Mouse (Mus musculus) kidney, adult 8-10 months (tissue): ENCODE results near the gene CT030661.1.
"Not testable (repeated sequence)": the region's sequence is repeated elsewhere in the genome, so short reads cannot be mapped to it uniquely, and the experiment has no call there.

Source experiments
- DNase-seq, 2 experiments: peaks; one replicate each; pipeline ENCODE4 v3.0.0; 2022

CT030661.1 gene

DNA sequence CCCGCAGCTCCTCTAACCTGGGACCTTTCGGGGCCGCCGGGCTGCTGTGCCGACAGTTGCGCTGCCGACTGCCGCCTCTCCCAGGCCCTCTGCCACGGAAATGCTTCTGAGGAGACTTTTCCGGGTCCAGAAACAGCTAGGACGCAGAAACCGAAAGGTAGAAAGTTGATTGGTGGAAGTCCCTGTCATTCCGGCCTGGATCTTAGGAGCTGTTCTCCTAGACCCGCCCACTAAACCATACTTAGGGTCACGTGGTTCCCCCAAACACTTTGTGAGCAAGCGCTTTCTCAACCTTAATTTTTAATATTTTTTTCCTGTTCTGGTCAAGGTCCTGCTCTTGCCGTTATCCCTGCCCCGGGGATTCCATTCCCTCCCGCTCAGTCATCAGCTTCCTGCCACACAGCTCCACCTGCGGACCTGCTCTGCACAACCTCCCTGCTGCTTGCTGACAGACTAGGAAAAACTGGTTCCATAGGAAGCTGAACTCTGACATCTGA is at the start of gene CT030661.1:
Gene CT030661.1, minus strand, starts transcription at position 108 of the 497 bp plus-strand sequence.
- peak; percentile 96 to 97 for DNase-seq

- DNase-seq, result no peak
Measured at GRCm38 (mm10) chr17:22363895-22364294, 49.3 kb upstream of the CT030661.1 start.

DNA sequence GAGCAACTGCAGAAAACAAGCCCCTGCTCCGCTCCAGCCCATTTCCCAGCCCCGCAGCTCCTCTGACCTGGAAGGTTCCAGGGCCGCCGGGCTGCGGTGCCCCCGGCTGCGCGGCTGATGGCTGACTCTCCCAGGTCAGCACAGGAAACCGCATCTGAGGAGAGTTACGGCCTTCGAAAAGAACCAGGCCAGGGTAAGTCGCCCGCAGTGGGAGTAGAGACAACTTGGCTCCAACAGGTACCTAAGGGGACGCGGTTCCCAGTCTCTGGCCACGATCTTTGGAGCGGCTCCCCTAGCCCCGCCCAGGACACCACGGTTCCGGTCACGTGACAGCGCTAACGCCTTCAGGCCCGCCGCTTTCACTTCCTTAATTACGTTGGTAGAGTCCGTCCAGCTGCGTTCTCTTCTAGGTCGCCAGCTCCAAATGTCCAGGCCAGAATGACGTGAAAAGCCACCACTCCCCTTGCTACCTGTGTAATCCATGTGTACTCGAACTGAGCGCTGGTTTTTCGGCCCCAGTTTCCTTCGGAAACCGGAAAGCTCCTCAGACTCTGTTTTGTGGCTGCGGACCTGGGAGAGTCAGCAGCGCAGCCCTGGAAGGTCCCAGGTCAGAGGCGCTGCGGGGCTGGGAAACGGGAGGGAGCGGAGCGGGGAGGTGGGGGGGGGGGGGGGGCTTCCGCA is 46.6 kb upstream of the CT030661.1 start, which contains the start of the genes Zfp944 and Zfp758:
Gene Zfp944, minus strand, starts transcription at position 300 of the 681 bp plus-strand sequence.
Gene Zfp758, plus strand, starts transcription at position 353 of the 681 bp plus-strand sequence.
- peak; percentile 42 to 52 for DNase-seq

- no peak for DNase-seq
Measured at GRCm38 (mm10) chr17:22360572-22360971, 45.9 kb upstream of the CT030661.1 start.

- peak; percentile 17 to 43 for DNase-seq
Measured at GRCm38 (mm10) chr17:22352794-22353193, 38.2 kb upstream of the CT030661.1 start.

GRCm38 (mm10) chr17:22315247-22315646 is 610 bp upstream of the CT030661.1 start:
- not testable (repeated sequence) for DNase-seq

DNA sequence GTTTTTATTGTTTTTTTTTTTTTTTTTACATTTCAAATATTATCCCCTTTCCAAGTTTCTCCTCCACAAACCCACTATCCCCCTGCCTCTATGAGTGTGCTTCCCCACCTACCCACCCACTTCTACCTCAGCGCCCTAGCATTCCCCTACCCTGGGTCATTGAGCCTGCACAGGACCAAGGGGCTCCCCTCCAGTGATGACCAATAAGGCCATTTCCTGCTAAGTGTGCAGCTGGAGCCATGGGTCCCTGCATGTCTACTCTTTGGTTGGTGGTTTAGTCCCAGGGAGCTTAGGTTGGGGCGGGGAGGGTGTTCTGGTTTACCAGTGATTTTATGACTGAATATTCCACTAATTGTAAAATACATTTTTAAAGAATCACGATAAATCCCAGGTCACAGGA is 418 bp downstream of the CT030661.1 start:
- peak in 1 of 2 experiments; percentile 4 for DNase-seq
